Mouse (Mus musculus) midbrain, postnatal 0 days (tissue): ENCODE data around the gene Cadps. TPM values are rescaled to one million over a fixed set of nuclear protein-coding genes. Genes with fewer than 3 reads are reported as not detected.
A peak's percentile ranks its signal among the peaks of the same experiment; 100 is the strongest.

ENCODE experiments used
- ATAC-seq: fragments of 200-750 bp; cut with Nextera tagmentation; 2 replicates; pipeline ENCODE4 v1.8.0; 2017; ENCODE audit warnings: moderate number of reproducible peaks, mild to moderate bottlenecking, moderate TSS enrichment, moderate library complexity; ENCODE audit not compliant: low FRiP score
- DNase-seq: peaks from one replicate; pipeline ENCODE4 v3.0.0-alpha.2; 2015; ENCODE audit warnings: low spot score
- H3K27ac ChIP-seq: fragments of 300-500 bp; sonication (generic); 2 replicates; pipeline ENCODE4 v1.5.1; 2014; ENCODE audit warnings: low read depth, mild to moderate bottlenecking, low read length, mixed read lengths
- H3K27me3 ChIP-seq: fragments of 300-500 bp; sonication (generic); 2 replicates; pipeline ENCODE4 v1.6.1; 2014; ENCODE audit warnings: low read length, control low read depth, mixed read lengths; ENCODE audit not compliant: insufficient read depth
- H3K36me3 ChIP-seq: fragments of 300-500 bp; sonication (generic); 2 replicates; pipeline ENCODE4 v1.6.1; 2014; ENCODE audit warnings: low read length, control low read depth, mixed read lengths; ENCODE audit not compliant: insufficient read depth
- H3K4me1 ChIP-seq: fragments of 300-500 bp; sonication (generic); 2 replicates; pipeline ENCODE4 v1.6.1; 2014; ENCODE audit warnings: mild to moderate bottlenecking, control low read depth, antibody characterized with exemption, low read length, mixed read lengths; ENCODE audit not compliant: insufficient read depth
- H3K4me2 ChIP-seq: fragments of 300-500 bp; sonication (generic); 2 replicates; pipeline ENCODE4 v1.6.1; 2014; ENCODE audit warnings: low read depth, mild to moderate bottlenecking, low read length, mixed read lengths; ENCODE audit not compliant: poor library complexity, severe bottlenecking
- H3K4me3 ChIP-seq: fragments of 300-500 bp; sonication (generic); 2 replicates; pipeline ENCODE4 v1.5.1; 2014; ENCODE audit warnings: low read depth, mild to moderate bottlenecking, low read length, moderate library complexity
- H3K9ac ChIP-seq: fragments of 300-500 bp; sonication (generic); replicated peaks from 2 replicates; pipeline ENCODE4 v1.6.1; 2014; ENCODE audit warnings: mild to moderate bottlenecking, low read length, moderate library complexity, mixed read lengths; ENCODE audit not compliant: poor library complexity, severe bottlenecking
- H3K9me3 ChIP-seq: fragments of 300-500 bp; sonication (generic); 2 replicates; pipeline ENCODE4 v1.6.1; 2016; ENCODE audit warnings: low read length, control low read depth
- CTCF ChIP-seq: IDR thresholded peaks from 2 replicates; pipeline ENCODE4 v1.5.1; 2016; ENCODE audit warnings: antibody characterized with exemption, mild to moderate bottlenecking
- WGBS: fragments of 180-500 bp; shearing (Covaris S2); extraction: QIAGEN DNeasy Blood & Tissue Kit; methylation state at CpG from one replicate; pipeline ENCODE4 v1.1.7; 2014; 5-methylcytosine and 5-hydroxymethylcytosine counted together
- polyA plus RNA-seq: library from polyadenylated mRNA; unstranded; fragments of >200 nt; fragmentation: Nextera tagmentation; extraction: Ambion mirVana; gene quantifications from 2 replicates; pipeline ENCODE4 v1.2.1, GENCODE M21; 2015
- total RNA-seq: library from RNA; depleted of rRNA; stranded (reverse); fragments of >200 nt; gene quantifications from 2 replicates; pipeline ENCODE4 v1.2.3, GENCODE M21; 2014

Cadps gene
- total and polyA plus RNA-seq, 2 experiments from 2014 or later, result 38.6 to 194 TPM

GRCm38 (mm10) chr14:12345241-12345921 is 477.5 kb downstream of the Cadps start:
- no peaks in the 10 kb centered on the region for H3K9me3 ChIP-seq
- no peak overlapping the region for H3K4me2 ChIP-seq
- no peak overlapping the region for H3K4me3 ChIP-seq
- H3K27ac ChIP-seq, result no peak overlapping the region
- H3K9ac ChIP-seq, result no peak overlapping the region
- no peak for ATAC-seq
- TF ChIP-seq CTCF, result no peak
- H3K36me3 ChIP-seq, result no peaks in the 10 kb centered on the region
- WGBS, result under 1% methylated on average over 40 of the region's 40 CpGs
- DNase-seq, result no peak
- H3K27me3 ChIP-seq, result peaks cover 89% of the 10 kb centered on the region
- no peaks in the 10 kb centered on the region for H3K4me1 ChIP-seq

DNA sequence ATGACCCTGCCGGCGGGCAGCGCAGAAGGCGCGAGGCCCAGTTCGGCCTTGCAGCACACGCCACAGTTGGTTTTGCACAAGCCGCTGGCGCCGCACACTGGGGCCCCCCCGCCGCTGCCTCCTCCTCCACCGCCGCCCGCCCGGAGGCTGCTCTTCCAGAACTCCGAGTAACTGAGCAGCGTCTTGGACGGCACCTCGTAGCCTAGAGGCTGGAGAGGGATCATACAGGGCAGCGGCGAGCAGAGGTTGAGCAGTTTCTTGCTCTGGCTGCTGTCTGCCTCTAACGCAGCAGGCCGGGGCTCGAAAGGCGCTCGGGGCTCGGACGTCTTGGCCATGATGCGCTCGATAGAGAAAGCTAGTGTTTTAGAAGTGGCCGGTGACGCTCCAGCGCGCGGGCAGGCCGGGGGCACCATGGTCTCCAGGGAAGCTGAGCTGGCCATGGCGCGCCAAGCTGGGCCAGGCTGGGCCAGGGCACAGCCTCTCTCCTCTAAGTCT is 478.1 kb downstream of the Cadps start:
- no peak for TF ChIP-seq CTCF
- Histone ChIP-seq H3K27me3 (peaks cover 92% of the 10 kb centered on the region), H3K4me1 (no peaks in the 10 kb centered on the region), H3K9ac (no peak overlapping the region), H3K4me2 (no peak overlapping the region; the same call in 1 of the 2 replicates), H3K9me3 (no peaks in the 10 kb centered on the region), H3K36me3 (no peaks in the 10 kb centered on the region), H3K27ac (no peak overlapping the region), H3K4me3 (peak overlapping the region; percentile 15; the same call in 1 of the 2 replicates)
- ATAC-seq, result no peak; the same call in 1 of the 2 replicates
- no peak for DNase-seq
- WGBS, result under 1% methylated on average over 39 of the region's 39 CpGs

- no peak for ATAC-seq
- Histone ChIP-seq H3K4me1 (no peaks in the 10 kb centered on the region), H3K36me3 (no peaks in the 10 kb centered on the region), H3K4me3 (peak overlapping the region; percentile 15; the same call in 1 of the 2 replicates), H3K27ac (no peak overlapping the region), H3K4me2 (no peak overlapping the region), H3K9ac (no peak overlapping the region), H3K27me3 (peaks cover 91% of the 10 kb centered on the region), H3K9me3 (no peaks in the 10 kb centered on the region)
- TF ChIP-seq CTCF, result no peak
- 5% methylated on average over 24 of the region's 24 CpGs for WGBS
- DNase-seq, result no peak
These were observed 478.7 kb downstream of the Cadps start for GRCm38 (mm10) chr14:12344061-12344745.

- no peaks in the 10 kb centered on the region for H3K4me1 ChIP-seq
- TF ChIP-seq CTCF, result no peak
- H3K9me3 ChIP-seq, result no peaks in the 10 kb centered on the region
- H3K4me2 ChIP-seq, result no peak overlapping the region
- peaks cover 87% of the 10 kb centered on the region for H3K27me3 ChIP-seq
- no peaks in the 10 kb centered on the region for H3K36me3 ChIP-seq
- DNase-seq (no peak), ATAC-seq (no peak)
- no peak overlapping the region for H3K9ac ChIP-seq
- WGBS, result 4% methylated on average over 20 of the region's 20 CpGs
- H3K4me3 ChIP-seq, result no peak overlapping the region
- H3K27ac ChIP-seq, result no peak overlapping the region
These were observed 479.4 kb downstream of the Cadps start for GRCm38 (mm10) chr14:12343451-12343941.

GRCm38 (mm10) chr14:12342458-12343131 is 480.3 kb downstream of the Cadps start:
- WGBS, result 2% methylated on average over 23 of the region's 23 CpGs
- Histone ChIP-seq H3K9ac (no peak overlapping the region), H3K4me3 (no peak overlapping the region), H3K27ac (no peak overlapping the region), H3K4me2 (no peak overlapping the region), H3K36me3 (no peaks in the 10 kb centered on the region), H3K27me3 (peaks cover 91% of the 10 kb centered on the region), H3K9me3 (no peaks in the 10 kb centered on the region), H3K4me1 (no peaks in the 10 kb centered on the region)
- no peak for TF ChIP-seq CTCF
- DNase-seq (no peak), ATAC-seq (no peak)
